Mouse (Mus musculus) v-Abl transformed pro-B cells (cell line): ENCODE measurements at regions not wholly inside any gene's neighbourhood (a gene's known extent, or its start where the extent isn't known, plus 50 kb on each side); places are given as distances from the start of the nearest gene placed in this dataset.
"Not testable (repeated sequence)": the region's sequence is repeated elsewhere in the genome, so short reads cannot be mapped to it uniquely, and the experiment has no call there.

Experiments used
- in situ Hi-C, 2 experiments: fragments of 400-800 bp; cut with MboI; formaldehyde crosslinking; loops; one replicate each; pipeline ENCODE4 v1.15.1; 2025; ENCODE audit not compliant: unreplicated experiment in 2 of 2

DNA sequence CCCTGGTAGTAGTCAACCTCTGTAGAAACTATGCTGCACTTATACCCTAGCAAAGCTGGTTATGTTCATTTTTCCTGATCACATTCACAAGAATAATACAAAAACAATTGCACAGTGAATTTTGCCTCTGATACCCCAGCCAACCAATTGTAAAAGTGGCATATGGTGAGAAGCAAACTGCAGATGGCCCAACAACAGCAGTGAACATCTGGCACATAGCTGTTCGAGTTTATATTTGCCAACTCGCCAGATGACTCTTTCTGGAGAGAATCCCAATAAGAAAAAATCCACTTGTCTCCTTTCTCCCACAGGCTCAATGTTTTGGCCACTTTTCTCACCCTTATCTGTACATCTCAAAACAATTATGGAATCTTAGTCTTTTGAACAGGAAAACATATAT, 196.5 kb upstream of the Grik2 start:
- in situ Hi-C loops: no loop called here

DNA sequence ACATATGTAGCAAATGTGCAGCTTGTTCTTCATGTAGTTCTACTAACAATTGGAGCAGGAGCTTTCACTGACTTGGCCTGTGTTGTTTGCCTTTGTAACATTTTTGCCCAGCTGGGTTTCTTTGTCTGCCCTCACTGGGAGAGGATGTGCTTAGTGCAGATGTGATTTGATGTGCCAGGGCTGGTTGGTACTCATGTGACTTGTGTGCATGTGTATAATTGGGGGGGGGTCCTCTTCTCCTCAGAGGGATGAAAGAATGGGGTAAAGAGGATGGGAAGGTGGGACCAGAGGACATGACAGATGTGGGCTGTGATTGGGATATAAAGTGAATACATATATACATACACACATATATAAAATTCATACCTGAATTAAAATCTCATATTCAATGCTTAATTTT, 163.9 kb upstream of the Grik2 start:
- in situ Hi-C loops: no loop called here

DNA sequence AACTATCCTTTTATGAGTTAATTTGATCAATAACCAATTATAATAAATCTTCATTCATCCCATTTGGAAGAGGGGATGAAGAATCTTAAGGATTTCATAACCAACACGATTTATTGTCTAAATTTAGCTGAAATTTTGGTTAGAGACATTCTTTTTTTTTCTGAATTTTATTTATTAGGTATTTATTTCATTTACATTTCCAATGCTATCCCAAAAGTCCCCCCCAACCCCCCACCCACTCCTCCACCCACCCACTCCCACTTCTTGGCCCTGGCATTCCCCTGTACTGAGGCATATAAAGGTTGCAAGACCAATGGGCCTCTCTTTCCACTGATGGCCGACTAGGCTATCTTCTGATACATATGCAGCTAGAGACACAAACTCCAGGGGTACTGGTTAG, 148.7 kb upstream of the Grik2 start:
- in situ Hi-C loops: not testable (repeated sequence)

DNA sequence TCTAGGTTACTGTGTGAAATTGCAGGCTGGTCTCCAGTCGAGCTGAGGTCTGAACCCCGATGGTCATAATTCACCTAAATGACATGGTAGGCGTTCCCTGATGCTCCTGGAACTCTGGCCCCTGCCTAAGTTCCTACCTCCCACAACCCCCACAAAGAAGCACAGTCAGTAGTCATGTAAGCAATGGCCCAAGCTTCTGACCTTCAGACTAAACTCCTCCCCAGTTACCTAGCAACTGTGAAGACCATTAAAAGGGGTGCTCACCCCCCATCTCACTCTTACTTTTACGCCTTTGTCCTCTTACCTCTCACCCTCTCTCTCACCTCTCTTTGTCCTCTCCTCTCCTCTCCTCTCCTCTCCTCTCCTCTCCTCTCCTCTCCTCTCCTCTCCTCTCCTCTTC, 120.6 kb upstream of the Grik2 start:
- in situ Hi-C loops: not testable (repeated sequence)

DNA sequence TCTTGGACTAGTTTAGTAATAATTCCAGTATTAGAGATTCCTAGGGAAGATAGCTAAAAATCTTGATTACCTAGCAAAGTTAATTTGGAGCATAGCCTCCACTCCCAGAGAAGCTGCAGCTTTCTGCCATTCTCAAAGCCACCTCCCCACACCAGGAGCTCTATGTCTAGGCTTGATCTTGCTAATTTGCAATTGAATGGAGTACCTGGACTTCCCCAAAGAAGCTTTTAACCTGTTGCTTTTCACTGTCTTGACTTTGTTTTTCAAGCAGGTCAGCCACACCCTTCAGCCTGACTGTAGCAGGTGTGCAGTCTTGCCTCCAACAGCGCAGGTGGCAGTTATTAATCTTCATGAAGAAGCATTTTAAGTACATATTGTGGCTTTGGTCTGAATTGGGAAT, 119.6 kb upstream of the Grik2 start:
- in situ Hi-C loops: not testable (repeated sequence)

DNA sequence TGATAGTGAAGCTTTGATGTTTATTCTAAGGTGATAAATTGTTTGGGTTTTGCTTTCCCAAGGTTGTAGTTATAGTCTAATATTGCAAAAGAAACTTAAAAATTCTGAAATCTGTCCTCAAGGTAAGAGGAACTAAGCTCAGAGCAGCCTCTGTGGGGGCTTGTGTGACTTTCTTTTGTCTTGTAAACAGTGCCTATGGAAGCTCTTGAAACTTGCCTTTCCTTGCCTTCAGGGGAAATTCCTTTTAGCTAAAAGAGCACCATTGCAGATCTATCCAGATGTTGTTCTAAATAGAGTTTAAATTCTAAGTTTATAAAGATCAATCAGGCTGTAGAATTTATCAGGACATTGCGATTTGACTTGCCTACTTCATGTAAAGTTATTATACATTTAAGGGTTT, 116.1 kb upstream of the Grik2 start:
- in situ Hi-C loops: not testable (repeated sequence)

DNA sequence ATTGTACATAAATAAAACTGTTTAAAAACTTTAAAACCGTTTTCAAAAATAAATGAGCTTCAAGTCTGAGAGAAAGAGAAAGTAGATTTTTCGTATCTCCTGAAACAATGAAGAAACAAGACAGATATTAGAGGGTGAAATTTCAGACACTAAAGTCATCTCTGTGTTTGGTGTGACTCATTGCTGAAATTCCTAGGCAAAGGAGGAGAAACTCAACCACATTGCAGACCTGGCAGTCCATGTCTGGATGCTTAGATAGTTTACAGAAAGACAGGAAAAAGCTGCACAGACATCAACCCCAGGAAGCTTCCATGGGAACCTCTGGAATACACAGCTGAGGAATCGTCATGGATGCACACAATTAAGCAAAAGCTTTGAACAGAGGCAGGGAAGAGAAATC, 106.9 kb upstream of the Grik2 start:
- in situ Hi-C loops: no loop called here

DNA sequence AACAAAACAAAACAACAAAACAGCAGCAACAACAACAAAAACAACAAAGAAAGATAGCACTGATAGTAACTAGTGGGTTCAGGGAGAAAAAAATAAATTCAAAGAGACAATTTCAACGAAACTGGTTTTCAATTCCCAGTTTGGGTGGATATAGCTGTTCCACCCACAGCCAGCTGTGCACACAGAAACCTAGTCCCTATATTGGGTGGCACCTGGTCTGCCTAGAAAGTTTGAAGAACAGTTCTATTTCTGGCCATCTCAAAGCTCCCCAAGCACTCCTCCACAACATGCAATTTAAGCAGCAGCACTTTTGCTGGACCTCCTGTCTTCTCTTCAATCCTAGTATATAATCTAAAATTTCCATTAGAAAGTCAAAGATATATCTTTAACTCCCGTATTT, 95.5 kb upstream of the Grik2 start:
- in situ Hi-C loops: no loop called here

DNA sequence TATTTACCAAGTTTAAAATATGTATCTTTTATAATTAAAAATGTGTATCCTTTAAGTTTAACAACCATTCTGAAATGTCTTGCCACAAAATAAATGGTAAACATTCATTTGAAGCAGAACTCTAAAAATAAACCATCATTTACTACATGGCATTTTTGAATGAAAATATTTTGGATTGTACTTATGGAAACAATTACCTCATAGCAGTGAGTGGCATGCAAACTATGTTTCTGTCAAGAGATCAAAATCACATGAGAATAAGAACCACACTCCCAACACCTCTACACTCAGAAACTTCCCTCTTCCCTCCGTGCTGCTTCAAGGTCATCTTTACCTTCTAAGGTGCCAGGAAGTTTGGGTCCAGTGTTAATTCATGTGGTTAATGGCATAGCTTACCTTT, 94.9 kb upstream of the Grik2 start:
- in situ Hi-C loops: no loop called here

DNA sequence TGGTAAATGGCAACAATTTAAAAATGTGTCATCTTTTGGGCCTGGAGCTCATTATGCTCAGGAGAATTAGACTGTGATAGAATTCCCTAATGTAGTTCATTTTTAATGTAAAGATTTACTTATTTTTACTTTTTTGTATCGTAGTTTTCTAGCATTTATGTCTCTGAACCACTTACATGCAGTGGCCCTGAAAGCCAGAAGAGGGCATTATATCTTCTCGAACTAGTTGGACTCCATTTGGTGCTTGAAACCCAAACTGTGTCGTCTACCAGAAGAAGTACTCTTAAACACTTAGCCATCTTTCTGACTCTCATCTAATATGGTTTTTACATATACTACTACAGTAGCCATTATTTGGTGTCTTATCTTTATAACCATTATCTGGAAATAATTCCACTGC, 75.2 kb upstream of the Grik2 start:
- in situ Hi-C loops: loop anchor here in 1 of 2 experiments (25.0 kb wide), 1 partner anchor 499 kb away; no protein-coding TSS in a partner anchor

DNA sequence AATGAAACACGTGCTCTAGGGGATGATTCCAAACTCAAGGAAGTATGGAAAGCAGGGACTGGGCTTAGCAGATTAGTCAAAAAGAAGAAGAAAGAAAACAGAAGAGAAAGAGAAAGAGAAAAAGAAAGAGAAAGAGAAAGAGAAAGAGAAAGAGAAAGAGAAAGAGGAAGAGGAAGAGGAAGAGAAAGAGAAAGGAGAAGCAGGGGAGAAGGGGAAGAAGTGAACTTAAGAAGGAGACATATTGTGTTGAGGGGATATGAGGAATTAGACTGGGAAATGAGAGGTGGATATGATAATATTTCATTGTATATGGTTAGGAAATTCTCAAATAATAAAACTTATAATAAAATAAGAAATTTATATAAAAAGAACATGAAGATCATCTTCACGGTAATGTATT, 59.1 kb upstream of the Grik2 start:
- in situ Hi-C loops: no loop called here

DNA sequence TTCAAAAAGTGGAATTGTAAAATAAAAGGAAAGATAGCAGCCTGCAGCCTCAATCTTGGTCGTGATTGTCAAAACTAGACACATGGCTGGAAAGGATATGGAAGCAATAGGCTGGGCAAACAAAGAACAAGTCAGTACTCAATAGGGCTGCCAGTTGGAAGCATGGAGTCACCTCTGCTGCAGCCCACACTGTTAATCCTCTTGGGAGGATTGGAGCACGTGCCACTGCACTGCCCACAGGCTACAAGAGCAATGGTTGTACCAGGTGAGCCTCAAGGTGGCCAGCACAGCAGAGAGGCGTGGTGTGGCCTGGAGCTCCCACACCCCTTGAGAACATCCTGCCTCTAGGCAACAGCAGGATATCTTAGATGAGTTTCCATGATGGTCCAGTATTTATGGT, 55.7 kb upstream of the Grik2 start:
- in situ Hi-C loops: no loop called here
